Mouse (Mus musculus) heart, embryonic 16.5 days (tissue): ENCODE data around the gene Cfap70. TPM values are rescaled to one million over a fixed set of nuclear protein-coding genes. Genes with fewer than 3 reads are reported as not detected.

Source experiments
- ATAC-seq: fragments of 200-750 bp; cut with Nextera tagmentation; replicated peaks from 2 replicates; pipeline ENCODE4 v1.8.0; 2017; ENCODE audit warnings: moderate number of reproducible peaks; ENCODE audit not compliant: insufficient read depth, low FRiP score; ENCODE audit errors: extremely low read depth
- H3K27ac ChIP-seq: fragments of 300-500 bp; sonication (generic); 2 replicates; pipeline ENCODE4 v1.5.1; 2014; ENCODE audit warnings: mild to moderate bottlenecking, low read length, control low read depth, moderate library complexity
- H3K27me3 ChIP-seq: fragments of 300-500 bp; sonication (generic); 2 replicates; pipeline ENCODE4 v1.6.1; 2014; ENCODE audit warnings: low read length, mixed read lengths; ENCODE audit not compliant: control insufficient read depth, insufficient read depth
- H3K36me3 ChIP-seq: fragments of 300-500 bp; sonication (generic); 2 replicates; pipeline ENCODE4 v1.6.1; 2014; ENCODE audit not compliant: control insufficient read depth, insufficient read depth
- H3K4me1 ChIP-seq: fragments of 300-500 bp; sonication (generic); 2 replicates; pipeline ENCODE4 v1.6.1; 2014; ENCODE audit warnings: low read length, mixed read lengths; ENCODE audit not compliant: control insufficient read depth, insufficient read depth
- H3K4me2 ChIP-seq: fragments of 300-500 bp; sonication (generic); 2 replicates; pipeline ENCODE4 v1.6.1; 2014; ENCODE audit warnings: low read depth, mild to moderate bottlenecking, control low read depth, low read length
- H3K4me3 ChIP-seq: fragments of 300-500 bp; sonication (generic); 2 replicates; pipeline ENCODE4 v1.5.1; 2014; ENCODE audit warnings: mild to moderate bottlenecking, control low read depth, low read length
- H3K9ac ChIP-seq: fragments of 300-500 bp; sonication (generic); 2 replicates; pipeline ENCODE4 v1.6.1; 2014; ENCODE audit warnings: low read length, control low read depth
- H3K9me3 ChIP-seq: fragments of 300-500 bp; sonication (generic); replicated peaks from 2 replicates; pipeline ENCODE4 v1.6.1; 2016; ENCODE audit warnings: low read length; ENCODE audit not compliant: control insufficient read depth
- WGBS: fragments of 180-500 bp; shearing (Covaris S2); extraction: QIAGEN DNeasy Blood & Tissue Kit; methylation state at CpG from one replicate; pipeline ENCODE4 v1.1.7; 2014; 5-methylcytosine and 5-hydroxymethylcytosine counted together
- polyA plus RNA-seq: library from polyadenylated mRNA; unstranded; fragments of >200 nt; fragmentation: Nextera tagmentation; extraction: Ambion mirVana; gene quantifications from 2 replicates; pipeline ENCODE4 v1.2.1, GENCODE M21; 2015

Gene Cfap70
- polyA plus RNA-seq, 1 experiment from 2014 or later, result 0.45 TPM

DNA sequence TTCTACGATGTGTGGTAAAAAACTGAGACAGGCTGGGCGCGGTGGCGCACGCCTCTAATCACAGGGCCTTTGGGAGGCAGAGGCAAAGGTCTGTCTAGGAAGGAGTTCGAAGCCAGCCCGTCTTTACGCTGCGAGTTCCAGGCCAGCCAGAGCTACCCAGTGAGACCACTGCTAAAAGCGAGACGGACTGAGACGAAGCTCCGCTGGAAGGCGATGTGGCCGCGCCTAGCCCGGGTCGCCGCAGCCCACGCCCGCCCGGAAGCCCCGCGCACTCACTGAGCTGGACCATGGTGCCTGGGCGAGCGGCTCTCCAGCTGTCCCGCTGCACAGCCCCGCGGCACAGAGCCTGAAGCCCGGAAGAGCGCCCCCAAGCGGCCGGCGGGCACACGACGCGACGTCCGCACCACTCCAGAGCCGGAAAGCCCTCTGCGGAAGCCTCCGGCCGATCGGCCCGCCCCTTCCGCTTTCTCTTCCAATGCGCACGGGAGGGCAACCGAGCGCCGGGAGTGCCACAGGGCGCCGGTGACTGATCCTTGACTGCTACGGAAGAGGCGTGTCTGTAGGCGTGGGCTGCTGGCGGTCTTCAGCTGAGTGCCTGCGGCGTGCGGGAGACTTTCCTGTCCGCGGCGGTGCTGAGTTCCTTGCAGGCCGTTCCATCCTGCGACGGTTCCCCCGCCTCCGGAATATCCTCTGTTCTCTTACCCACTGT is 58.7 kb downstream of the Cfap70 start, which contains the start of gene Mrps16:
Gene Mrps16, minus strand, starts transcription at position 430 of the 709 bp plus-strand sequence.
- peaks cover 12% of the 10 kb centered on the region for H3K36me3 ChIP-seq
- 0% methylated on average over 68 of the region's 68 CpGs for WGBS
- peak within 1 kb of the TSS; percentile 84 for H3K4me2 ChIP-seq
- peaks cover 8% of the 10 kb centered on the region for H3K4me1 ChIP-seq
- peak within 1 kb of the TSS; percentile 99 for H3K9ac ChIP-seq
- ATAC-seq, result peak; percentile 97
- no peaks in the 10 kb centered on the region for H3K27me3 ChIP-seq
- peak within 1 kb of the TSS; percentile 90 for H3K4me3 ChIP-seq
- no peaks in the 10 kb centered on the region for H3K9me3 ChIP-seq
- H3K27ac ChIP-seq, result peak within 1 kb of the TSS; percentile 91

DNA sequence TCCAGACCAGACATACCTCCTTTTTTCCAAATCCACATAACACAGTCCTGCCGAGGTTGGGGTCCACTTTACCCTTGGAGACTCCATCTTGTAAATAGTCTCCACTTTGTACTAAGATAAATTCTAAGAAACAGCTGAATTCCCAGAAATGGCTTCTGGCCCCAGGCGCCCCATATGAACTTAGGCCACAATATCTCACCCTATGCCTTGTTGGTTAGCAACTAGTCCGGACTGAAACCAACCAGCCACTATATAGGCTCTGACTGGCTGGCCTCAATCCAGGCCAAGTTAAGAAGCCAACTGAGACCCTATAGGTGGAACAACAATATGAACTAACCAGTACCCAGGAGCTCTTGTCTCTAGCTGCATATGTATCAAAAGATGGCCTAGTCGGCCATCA is 59.7 kb downstream of the Cfap70 start:
- no peak overlapping the region for H3K9ac ChIP-seq
- peak overlapping the region; percentile 79 for H3K4me2 ChIP-seq
- no peak for ATAC-seq
- H3K27me3 ChIP-seq, result no peaks in the 10 kb centered on the region
- peaks cover 12% of the 10 kb centered on the region for H3K36me3 ChIP-seq
- H3K4me3 ChIP-seq, result peak overlapping the region; percentile 90; the same call in 1 of the 2 replicates
- 82% methylated on average over 3 of the region's 4 CpGs for WGBS
- peaks cover 15% of the 10 kb centered on the region for H3K4me1 ChIP-seq
- no peak overlapping the region for H3K27ac ChIP-seq
- H3K9me3 ChIP-seq, result no peaks in the 10 kb centered on the region

DNA sequence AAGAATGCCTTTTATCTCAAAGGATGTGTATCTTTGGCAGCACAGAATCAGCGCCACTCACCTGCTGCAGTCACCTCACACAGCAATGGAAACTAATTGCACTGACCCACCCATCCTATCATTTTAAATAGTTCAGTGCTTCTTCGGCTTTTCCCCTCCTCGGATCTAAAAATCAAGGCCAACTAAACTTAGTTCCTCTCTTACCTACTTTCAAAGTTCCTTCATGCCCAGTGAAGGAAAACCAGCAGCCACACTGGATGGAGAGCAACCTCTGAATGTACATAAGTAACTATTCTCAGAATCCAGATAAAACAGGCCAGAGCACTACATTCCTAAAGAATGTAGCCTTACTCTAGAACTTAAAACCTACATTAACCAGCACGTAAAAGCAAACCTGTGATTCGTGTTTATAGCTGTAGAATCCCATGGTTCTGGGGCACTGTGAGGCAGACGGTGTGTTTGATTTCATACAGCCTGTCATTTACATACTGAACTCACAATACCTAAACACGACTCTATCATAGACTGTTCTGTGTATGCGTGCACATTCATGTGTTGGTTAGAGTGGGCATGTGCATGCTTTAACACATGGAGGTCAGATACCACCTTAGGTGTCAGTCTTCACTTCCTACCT is 62.5 kb downstream of the Cfap70 start:
- Histone ChIP-seq H3K9me3 (no peaks in the 10 kb centered on the region), H3K4me1 (peaks cover 28% of the 10 kb centered on the region), H3K4me2 (peak overlapping the region; percentile 84), H3K36me3 (peaks cover 18% of the 10 kb centered on the region), H3K9ac (peak overlapping the region; percentile 84), H3K27ac (no peak overlapping the region; the same call in 1 of the 2 replicates), H3K4me3 (peak overlapping the region; percentile 84), H3K27me3 (no peaks in the 10 kb centered on the region)
- no peak for ATAC-seq
- 83% methylated on average over 8 of the region's 8 CpGs for WGBS

DNA sequence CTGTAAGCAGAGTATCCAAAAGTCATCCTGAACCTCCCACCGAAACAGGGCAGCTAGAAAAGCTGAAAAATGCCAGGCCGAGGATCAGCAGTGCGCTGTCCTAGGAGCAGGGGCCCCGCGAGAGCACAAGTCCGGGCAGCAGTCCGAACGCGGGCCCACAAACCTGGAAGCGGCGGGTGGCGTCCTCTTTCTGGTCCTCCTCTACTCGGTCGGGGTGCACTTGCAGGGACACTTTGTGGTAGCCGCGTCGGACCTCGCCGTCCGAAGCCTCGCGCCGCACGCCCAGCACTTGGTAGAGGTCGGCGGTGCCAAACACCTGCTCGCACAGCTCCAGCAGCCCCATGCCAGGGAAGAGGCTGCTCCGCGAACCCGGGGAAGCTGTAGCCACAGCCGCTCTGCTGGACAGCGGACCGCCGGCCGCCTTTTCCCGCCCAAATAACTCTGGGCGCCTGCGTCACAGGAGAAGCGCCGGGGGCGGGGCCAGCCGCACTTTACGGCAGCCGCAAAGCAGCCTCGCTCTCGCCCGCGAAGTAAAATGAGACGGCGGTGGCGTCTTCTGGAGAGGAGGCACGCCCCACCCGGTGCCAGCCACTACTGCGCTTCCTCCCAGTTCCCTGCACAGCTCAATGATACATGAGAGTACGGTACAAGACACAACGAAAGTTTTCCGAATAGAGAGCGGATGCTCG is 63.4 kb downstream of the Cfap70 start, which contains the start of gene Dnajc9:
Gene Dnajc9, minus strand, starts transcription at position 470 of the 689 bp plus-strand sequence.
- H3K36me3 ChIP-seq, result peaks cover 22% of the 10 kb centered on the region
- H3K4me3 ChIP-seq, result peak within 1 kb of the TSS; percentile 84
- peaks cover 28% of the 10 kb centered on the region for H3K4me1 ChIP-seq
- peak within 1 kb of the TSS; percentile 84 for H3K9ac ChIP-seq
- WGBS, result under 1% methylated on average over 59 of the region's 59 CpGs
- H3K4me2 ChIP-seq, result peak within 1 kb of the TSS; percentile 84
- peak within 1 kb of the TSS; percentile 87 for H3K27ac ChIP-seq
- no peaks in the 10 kb centered on the region for H3K27me3 ChIP-seq
- peak; percentile 47 for ATAC-seq
- no peaks in the 10 kb centered on the region for H3K9me3 ChIP-seq

DNA sequence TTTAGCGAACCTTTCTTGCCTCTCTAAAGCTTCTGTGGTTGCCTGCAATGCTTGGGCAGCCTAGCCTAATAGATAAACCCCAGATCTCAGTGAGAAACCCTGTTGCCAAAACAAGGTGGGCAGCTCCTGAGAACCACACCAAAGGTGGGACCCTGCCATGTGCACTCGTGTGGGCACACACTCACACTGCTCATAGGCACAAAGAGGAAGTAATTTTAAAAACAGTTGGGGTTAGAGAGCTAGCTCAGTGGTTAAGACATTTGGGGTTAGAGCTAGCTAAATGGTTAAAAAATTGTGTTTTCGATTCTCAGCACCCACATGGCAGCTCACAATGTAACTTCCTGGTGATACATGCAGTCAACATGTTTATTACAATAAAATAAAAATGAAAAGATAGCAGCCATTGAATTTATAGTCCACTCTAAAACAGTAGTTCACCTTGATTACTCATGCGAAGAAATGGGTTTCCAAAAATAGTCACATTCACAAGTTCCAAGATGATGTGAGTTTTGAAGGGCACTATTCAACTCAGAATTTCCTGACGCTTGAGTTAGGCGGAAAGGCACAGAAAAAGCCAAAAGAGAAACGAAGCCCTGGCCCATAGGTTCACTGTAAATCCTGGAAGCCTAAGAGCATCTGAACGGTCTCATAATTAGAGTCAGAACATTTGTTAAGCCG is 72.1 kb downstream of the Cfap70 start:
- WGBS, result 80% methylated on average over 9 of the region's 9 CpGs

DNA sequence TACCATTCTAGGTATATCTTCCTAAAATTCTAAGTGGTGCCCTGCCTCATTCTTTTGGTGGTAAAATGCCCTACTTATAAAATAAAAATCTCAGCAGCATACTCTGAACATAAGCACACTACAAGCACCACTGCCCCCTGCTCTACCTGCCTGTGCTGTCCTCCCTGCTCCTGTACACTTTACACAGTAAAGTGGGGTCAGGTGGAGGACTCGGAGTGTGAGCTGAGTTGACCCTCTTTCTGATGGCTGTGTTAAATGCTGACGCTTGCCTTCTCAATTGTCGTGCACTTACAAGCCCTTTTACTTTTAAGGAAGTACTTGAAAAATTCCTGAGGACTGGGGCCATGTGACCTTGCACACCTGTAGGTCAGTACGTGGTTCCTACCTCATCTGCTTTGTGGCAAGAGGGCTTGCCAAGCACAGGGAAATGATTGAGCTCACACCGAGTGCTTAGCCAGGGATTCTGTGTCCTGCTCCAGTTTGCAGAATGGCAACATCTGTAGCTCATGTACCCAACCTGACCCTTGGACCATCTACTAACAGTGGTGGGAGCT is 72.9 kb downstream of the Cfap70 start:
- Histone ChIP-seq H3K9me3 (no peaks in the 10 kb centered on the region), H3K4me2 (no peak overlapping the region), H3K27me3 (no peaks in the 10 kb centered on the region), H3K9ac (no peak overlapping the region), H3K4me3 (no peak overlapping the region), H3K27ac (no peak overlapping the region), H3K4me1 (peaks cover 15% of the 10 kb centered on the region), H3K36me3 (peaks cover 31% of the 10 kb centered on the region; the same call in 1 of the 2 replicates)
- WGBS, result 71% methylated on average over 5 of the region's 5 CpGs
- ATAC-seq, result no peak

More for the DNA sequence above, 72.1 kb downstream of the Cfap70 start:
- H3K36me3 ChIP-seq, result peaks cover 33% of the 10 kb centered on the region; the same call in 1 of the 2 replicates
- H3K9ac ChIP-seq, result no peak overlapping the region
- H3K4me1 ChIP-seq, result peaks cover 15% of the 10 kb centered on the region
- no peaks in the 10 kb centered on the region for H3K9me3 ChIP-seq
- no peak overlapping the region for H3K4me3 ChIP-seq
- no peak overlapping the region for H3K4me2 ChIP-seq
- no peak for ATAC-seq
- H3K27ac ChIP-seq, result no peak overlapping the region
- no peaks in the 10 kb centered on the region for H3K27me3 ChIP-seq

DNA sequence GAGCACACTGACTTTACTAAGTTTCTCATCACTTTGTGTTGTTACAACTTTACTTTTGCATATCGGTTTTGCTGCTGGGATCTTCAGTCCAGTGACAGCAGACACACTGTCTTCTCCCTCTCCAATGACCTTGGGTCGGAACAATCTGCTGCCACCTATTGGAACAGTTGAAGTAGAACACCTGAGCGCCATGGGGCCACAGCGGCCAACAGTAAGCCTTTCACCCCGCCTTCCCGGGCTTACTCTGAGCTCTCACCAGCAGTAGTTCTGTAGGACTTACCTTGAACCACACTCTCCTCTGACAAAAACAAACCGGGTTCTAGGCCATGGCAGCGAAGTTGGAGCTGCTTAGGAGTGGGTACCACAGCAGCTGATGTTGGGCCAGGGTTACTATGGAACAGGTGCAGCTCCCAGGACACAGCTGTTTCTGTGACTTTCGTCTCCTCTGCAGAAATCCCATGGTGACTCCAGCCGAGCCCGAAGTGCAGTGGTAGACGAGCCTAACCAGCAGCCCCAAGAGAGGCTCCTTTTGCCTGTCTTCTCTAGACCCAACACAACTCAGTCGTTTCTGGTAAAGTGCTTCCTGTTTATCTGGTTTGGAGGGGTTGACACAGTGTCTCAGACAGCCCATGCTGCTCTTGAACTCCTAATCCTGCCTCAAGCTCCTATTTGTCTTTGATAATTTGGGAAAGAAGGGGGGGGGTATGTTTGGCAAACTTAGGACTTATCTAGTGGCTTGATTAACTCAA is 73.5 kb downstream of the Cfap70 start:
- H3K27ac ChIP-seq, result peak overlapping the region; percentile 32; the same call in 1 of the 2 replicates
- H3K27me3 ChIP-seq, result no peaks in the 10 kb centered on the region

DNA sequence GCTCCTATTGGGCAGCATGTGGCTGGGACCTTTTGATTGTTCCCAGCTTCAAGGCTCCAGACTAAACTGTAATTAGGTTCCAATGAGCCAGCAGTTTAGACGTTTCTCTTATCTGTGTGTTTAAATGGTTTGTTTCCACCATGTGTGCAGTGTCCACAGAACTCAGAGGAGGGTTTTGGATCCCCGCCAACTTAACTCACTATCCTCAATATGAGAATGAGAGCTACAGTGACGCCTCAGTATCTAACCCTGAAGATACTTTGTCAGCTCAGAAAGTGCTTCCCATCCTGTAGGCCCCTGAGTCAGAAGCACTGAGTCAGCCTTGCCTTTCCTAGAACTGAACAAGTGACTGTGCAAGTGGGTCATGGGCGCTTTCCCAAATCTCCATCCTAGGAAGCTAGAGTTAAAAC is 74.9 kb downstream of the Cfap70 start:
- Histone ChIP-seq H3K4me1 (peaks cover 15% of the 10 kb centered on the region), H3K27me3 (no peaks in the 10 kb centered on the region), H3K9ac (no peak overlapping the region), H3K9me3 (no peaks in the 10 kb centered on the region), H3K36me3 (peaks cover 19% of the 10 kb centered on the region; the same call in 1 of the 2 replicates), H3K27ac (peak overlapping the region; percentile 30), H3K4me3 (no peak overlapping the region), H3K4me2 (no peak overlapping the region)
- peak; percentile 42; the same call in 1 of the 2 replicates for ATAC-seq
- 44% methylated on average over 4 of the region's 4 CpGs for WGBS

More for the DNA sequence above, 73.5 kb downstream of the Cfap70 start:
- 0 out of 2 replicates have a peak overlapping the region, but pooled peaks have one; percentile 26 for H3K9ac ChIP-seq
- H3K9me3 ChIP-seq, result no peaks in the 10 kb centered on the region
- peak; percentile 78 for ATAC-seq
- H3K4me3 ChIP-seq, result peak overlapping the region; percentile 3; the same call in 1 of the 2 replicates
- 28% methylated on average over 13 of the region's 13 CpGs for WGBS
- H3K4me1 ChIP-seq, result peaks cover 15% of the 10 kb centered on the region
- H3K36me3 ChIP-seq, result peaks cover 29% of the 10 kb centered on the region; the same call in 1 of the 2 replicates
- H3K4me2 ChIP-seq, result peak overlapping the region; percentile 36
